Mouse (Mus musculus): ENCODE results near the gene Lrrc29.

Lrrc29 gene

GRCm38 (mm10) chr8:105290554-105291314, 35.3 kb downstream of the Lrrc29 start:
- no peak for TF ChIP-seq GATA4 (IDR thresholded peaks at IDR 0.05; ENCODE audit: insufficient replicate concordance, low read length)

GRCm38 (mm10) chr8:105289805-105290460, 36.1 kb downstream of the Lrrc29 start, which contains the start of gene 4931428F04Rik:
Gene 4931428F04Rik, minus strand, starts transcription at chr8:105289864.
- TF ChIP-seq GATA4 (IDR thresholded peaks at IDR 0.05; ENCODE audit: insufficient replicate concordance, low read length) = no peak

DNA sequence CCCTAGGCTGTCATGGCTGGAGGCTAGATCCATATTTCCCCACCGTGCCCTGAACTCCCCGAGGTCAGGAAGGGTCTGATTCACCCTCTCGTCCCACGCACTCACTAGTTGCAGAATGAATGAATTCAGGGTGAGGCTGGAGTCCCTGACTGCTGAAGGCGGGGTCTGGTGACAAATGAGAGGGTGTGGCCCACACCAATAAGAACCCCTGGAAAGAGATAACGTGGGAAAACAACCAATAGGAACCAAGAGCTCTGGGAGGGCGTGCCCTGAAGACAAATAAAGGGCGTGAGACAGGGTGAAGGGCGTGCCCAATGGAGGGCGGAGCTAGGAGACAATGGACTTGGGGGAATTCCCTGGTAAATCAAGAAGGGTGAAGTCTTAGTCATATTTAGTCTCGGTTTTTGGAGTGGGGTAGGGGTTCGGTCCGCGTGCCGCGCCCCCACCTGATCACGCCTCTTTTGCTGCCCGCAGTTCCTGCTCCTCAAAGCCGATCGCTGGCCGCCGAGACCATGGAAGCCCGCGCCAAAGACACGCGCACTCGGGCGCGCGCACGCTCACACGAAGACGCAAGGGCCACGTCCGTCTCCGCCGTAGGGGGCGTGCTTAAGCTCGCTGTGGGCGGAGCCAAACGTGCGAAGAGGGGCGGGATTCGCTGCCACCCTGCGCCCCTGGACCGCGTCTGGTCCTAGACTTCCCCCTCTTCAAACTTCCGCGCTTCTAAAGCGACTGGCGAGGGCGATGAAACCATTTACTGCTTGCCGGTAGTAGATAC, 36.9 kb downstream of the Lrrc29 start:
- TF ChIP-seq GATA4 (IDR thresholded peaks at IDR 0.05; ENCODE audit: insufficient replicate concordance, low read length) = no peak; the same call in 1 of the 2 replicates

GRCm38 (mm10) chr8:105288231-105288630, 37.8 kb downstream of the Lrrc29 start:
- TF ChIP-seq GATA4 (IDR thresholded peaks at IDR 0.05; ENCODE audit: insufficient replicate concordance, low read length) = no peak

DNA sequence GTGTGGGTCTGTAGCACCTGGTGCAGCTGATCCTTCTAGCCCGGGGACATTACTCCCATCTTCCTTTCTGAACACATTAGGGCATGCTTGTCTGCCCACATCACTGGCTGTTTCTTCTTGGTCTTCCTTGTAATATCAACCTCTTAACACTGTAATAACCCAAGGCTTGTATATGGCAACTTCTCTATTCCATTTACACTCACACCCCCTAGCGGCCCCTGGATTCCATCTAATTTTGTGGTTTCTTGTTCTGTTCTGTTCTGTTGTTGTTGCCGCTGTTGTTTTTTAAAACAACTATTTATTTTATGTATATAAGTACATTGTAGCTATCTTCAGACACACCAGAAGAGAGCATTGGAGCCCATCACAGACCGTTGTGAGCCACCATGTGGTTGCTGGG, 39.2 kb downstream of the Lrrc29 start:
- no peak for TF ChIP-seq GATA4 (IDR thresholded peaks at IDR 0.05; ENCODE audit: insufficient replicate concordance, low read length)

DNA sequence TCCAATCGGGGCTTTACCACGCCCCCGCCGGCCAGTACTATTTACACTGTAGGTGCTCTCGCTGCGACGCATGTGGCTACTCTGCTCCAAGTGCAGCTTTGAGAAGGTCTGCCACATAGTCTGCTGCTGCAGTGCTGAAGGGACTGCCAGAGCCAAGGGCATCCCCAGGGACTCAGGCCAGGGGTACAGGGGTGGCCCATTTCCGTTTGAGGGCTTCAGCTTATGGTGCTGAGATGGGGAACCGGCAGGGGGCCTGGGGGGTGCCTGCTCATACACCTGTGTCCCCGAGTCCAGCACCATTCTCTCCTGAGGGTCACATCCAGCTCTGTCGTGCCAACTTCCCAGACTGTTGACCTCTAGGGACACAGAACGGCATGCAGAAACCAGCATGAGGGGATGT, 40.6 kb downstream of the Lrrc29 start:
- TF ChIP-seq GATA4 (IDR thresholded peaks at IDR 0.05; ENCODE audit: insufficient replicate concordance, low read length) = no peak

GRCm38 (mm10) chr8:105283074-105283473, 43.0 kb downstream of the Lrrc29 start:
- no peak for TF ChIP-seq GATA4 (IDR thresholded peaks at IDR 0.05; ENCODE audit: insufficient replicate concordance, low read length)

GRCm38 (mm10) chr8:105282239-105282638, 43.8 kb downstream of the Lrrc29 start:
- TF ChIP-seq GATA4 (IDR thresholded peaks at IDR 0.05; ENCODE audit: insufficient replicate concordance, low read length) = no peak

DNA sequence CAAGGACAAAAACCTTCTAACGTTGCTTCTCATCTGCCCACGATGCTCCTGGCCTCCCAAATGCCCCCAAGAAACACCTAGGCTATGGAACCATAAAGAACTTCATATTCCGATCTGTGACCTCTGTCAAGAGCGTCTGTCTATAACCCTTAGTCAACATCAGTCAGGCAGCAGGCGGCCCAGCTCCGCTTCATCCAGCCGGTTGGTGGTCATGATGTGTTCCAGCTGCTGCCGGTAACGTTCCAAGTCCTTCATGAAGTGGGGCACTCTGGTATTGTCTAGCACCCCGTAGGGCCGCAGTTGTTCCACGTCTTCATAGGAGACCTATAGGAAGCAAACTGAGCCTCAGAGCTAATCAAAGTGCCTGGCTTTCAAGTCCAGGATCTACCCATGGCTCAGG, 44.3 kb downstream of the Lrrc29 start:
- no peak for TF ChIP-seq GATA4 (IDR thresholded peaks at IDR 0.05; ENCODE audit: insufficient replicate concordance, low read length)

GRCm38 (mm10) chr8:105280567-105280966, 45.5 kb downstream of the Lrrc29 start:
- no peak for TF ChIP-seq GATA4 (IDR thresholded peaks at IDR 0.05; ENCODE audit: insufficient replicate concordance, low read length)

DNA sequence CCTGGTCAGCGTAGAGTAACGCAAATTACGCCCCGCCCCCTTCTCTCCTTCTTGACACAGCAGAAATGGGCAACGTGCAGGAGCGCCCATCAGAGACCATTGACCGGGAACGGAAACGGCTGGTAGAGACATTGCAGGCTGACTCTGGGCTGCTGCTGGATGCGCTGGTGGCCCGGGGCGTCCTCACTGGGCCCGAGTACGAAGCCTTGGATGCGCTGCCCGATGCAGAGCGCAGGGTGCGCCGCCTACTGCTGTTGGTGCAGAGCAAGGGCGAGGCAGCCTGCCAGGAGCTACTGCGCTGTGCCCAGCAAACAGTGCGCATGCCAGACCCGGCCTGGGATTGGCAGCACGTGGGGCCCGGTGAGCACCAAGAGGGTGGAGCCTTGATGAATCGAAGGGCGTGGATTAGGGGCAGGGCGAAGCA, 47.2 kb downstream of the Lrrc29 start:
- TF ChIP-seq GATA4 (IDR thresholded peaks at IDR 0.05; ENCODE audit: insufficient replicate concordance, low read length) = no peak

DNA sequence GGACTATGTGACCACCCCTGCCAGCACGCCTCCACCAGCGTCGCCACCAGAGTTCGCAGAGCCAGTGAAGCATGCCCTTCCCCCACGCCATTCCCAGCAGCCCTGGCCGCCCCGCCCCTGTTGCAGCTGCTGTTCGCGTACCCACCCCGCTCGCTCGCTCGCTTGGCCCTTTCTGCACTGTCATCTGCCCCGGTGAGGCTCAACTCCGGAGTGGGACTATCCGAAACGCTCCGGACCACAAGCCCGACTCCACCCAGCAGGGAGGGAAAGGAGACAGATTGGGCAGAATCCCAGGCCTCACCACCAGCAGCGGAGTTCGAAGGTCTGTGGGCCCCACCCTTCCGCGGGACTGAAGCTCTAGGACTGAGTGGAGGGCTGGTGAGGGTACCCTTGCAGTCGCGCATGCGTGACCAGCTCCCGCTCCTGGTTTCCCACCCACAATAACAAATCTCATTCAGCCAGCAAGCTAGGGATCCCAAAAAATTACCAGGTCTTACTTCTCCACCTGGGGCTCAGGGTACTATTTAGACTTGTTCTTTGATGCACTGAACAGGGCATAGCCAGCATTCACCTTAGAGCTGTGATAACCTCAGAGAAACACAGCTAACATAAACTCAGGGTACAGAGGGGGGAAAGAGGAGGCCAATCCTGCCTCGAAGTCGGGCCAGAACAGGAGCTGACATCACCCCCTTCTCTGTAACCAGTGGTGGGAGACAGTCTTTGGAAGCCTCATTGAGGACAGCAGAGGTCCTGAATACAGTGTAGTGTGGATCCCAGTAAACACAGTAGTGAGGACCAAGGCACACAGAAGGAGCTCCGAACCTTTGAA, 49.6 kb downstream of the Lrrc29 start:
- no peak for TF ChIP-seq GATA4 (IDR thresholded peaks at IDR 0.05; ENCODE audit: insufficient replicate concordance, low read length)

DNA sequence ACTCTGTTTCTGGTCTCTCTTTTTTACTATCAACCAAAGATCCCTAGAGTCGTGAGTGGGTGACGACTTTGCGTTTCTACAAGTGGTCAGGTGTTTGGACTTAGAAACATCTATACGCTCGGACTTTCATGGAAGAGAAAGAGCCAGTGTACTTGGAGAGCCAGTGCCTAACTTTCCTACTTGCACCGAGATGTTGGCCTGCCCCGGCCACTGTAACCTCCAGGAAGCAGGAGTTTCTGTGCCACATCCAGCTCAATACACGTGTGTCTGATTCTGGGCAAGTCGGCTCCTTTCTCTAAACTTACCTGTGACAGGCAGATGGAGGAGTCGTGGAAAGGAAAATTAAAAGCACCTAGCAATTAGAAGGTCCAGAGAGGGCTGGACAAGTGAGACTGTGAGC, 50.2 kb downstream of the Lrrc29 start, which contains the start of gene Nol3:
Gene Nol3, plus strand, starts transcription at position 301 of the 400 bp plus-strand sequence.
- TF ChIP-seq GATA4 (IDR thresholded peaks at IDR 0.05; ENCODE audit: insufficient replicate concordance, low read length) = no peak

DNA sequence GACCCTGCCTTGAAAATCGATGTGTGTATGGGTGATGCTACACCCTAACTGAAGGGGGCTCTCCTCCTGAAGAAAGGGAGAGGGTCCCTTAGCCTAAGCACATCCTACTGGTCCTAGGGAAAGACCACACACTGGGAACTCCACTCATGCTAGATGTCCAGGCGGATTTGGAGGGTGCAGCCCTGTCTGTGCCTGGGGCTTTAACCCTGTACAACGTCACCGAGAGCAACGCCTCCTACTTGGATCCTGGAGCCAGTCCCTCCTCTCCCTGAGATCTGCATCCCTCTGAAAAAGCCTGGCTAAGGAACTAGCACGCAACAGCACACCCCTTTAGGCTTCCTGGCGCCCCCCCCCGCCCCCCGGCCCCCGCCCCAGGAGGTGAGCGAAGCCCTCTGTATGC, 50.7 kb downstream of the Lrrc29 start:
- no peak for TF ChIP-seq GATA4 (IDR thresholded peaks at IDR 0.05; ENCODE audit: insufficient replicate concordance, low read length)

- no peak for TF ChIP-seq GATA4 (IDR thresholded peaks at IDR 0.05; ENCODE audit: insufficient replicate concordance, low read length)
These were observed 55.2 kb downstream of the Lrrc29 start for GRCm38 (mm10) chr8:105270916-105271186.

All from liver, adult (tissue).